ENCODE assay signal across 20 mouse cellular contexts in genomic region chr11:36553286-36553685, GRCm38 (mm10).
DNase-seq lines count a peak whose midpoint lies in the region; ATAC-seq lines count a peak whose summit lies in the region.
"Had no signal": no experiment of that assay in that cellular context is flagged by ENCODE, and none has a peak within 500 bp of the region (broad histone marks: within the 10 kb centered on the region; RNA-seq: fewer than 3 reads in every experiment).

No protein-coding gene starts in this region.

- no peaks in the 10 kb centered on the region for H3K36me3 ChIP-seq in forebrain, embryonic 11.5 days (ENCODE audit: control insufficient read depth, insufficient read depth, low read length)
- H3K36me3 ChIP-seq in forebrain, embryonic 15.5 days = no peaks in the 10 kb centered on the region
- no peaks in the 10 kb centered on the region for H3K36me3 ChIP-seq in midbrain, embryonic 11.5 days (ENCODE audit: control insufficient read depth, insufficient read depth, low read length)
- no peaks in the 10 kb centered on the region for H3K36me3 ChIP-seq in midbrain, embryonic 16.5 days (ENCODE audit: control insufficient read depth, insufficient read depth, low read length)
- H3K36me3 ChIP-seq in midbrain, embryonic 12.5 days = no peaks in the 10 kb centered on the region
- H3K36me3 ChIP-seq in embryonic facial prominence, embryonic 10.5 days (replicated peaks) = no peaks in the 10 kb centered on the region
- no peaks in the 10 kb centered on the region for H3K36me3 ChIP-seq in kidney, embryonic 14.5 days (ENCODE audit: control insufficient read depth, insufficient read depth, low read length)
- H3K36me3 ChIP-seq: embryonic facial prominence, embryonic 13.5 days; limb, embryonic 12.5 days; neural tube, embryonic 12.5 days had no signal

- peak overlapping the region; percentile 28; the same call in 1 of the 2 replicates for H3K27ac ChIP-seq in forebrain, embryonic 11.5 days (ENCODE audit: low read depth, low read length)
- H3K27ac ChIP-seq in forebrain, embryonic 15.5 days (replicated peaks) = no peak overlapping the region
- no peak overlapping the region for H3K27ac ChIP-seq in midbrain, embryonic 11.5 days (ENCODE audit: low read depth, low read length)
- H3K27ac ChIP-seq in midbrain, embryonic 16.5 days (ENCODE audit: low read length) = no peak overlapping the region
- peak overlapping the region; percentile 35; the same call in 1 of the 2 replicates for H3K27ac ChIP-seq in midbrain, embryonic 12.5 days (replicated peaks)
- no peak overlapping the region for H3K27ac ChIP-seq in embryonic facial prominence, embryonic 10.5 days (replicated peaks)
- no peak overlapping the region for H3K27ac ChIP-seq in kidney, embryonic 14.5 days (ENCODE audit: low read depth, low read length)
- H3K27ac ChIP-seq: embryonic facial prominence, embryonic 13.5 days; limb, embryonic 12.5 days; liver, embryonic 14.5 days; macrophage; neural tube, embryonic 12.5 days had no signal

- ATAC-seq in forebrain, embryonic 11.5 days (replicated peaks; ENCODE audit: low FRiP score) = no peak
- ATAC-seq in forebrain, embryonic 15.5 days (replicated peaks) = no peak
- ATAC-seq in midbrain, embryonic 11.5 days (ENCODE audit: low FRiP score) = no peak
- no peak for ATAC-seq in midbrain, embryonic 16.5 days
- no peak for ATAC-seq in midbrain, embryonic 12.5 days (ENCODE audit: low FRiP score, low read depth)
- no peak for ATAC-seq in activated CD4-positive, CD25-positive, alpha-beta regulatory T cell, adult 4 months
- ATAC-seq in kidney, embryonic 14.5 days (ENCODE audit: low FRiP score, low TSS enrichment) = no peak

- no peak overlapping the region for H3K4me3 ChIP-seq in forebrain, embryonic 11.5 days (ENCODE audit: low read depth, low read length)
- H3K4me3 ChIP-seq in forebrain, embryonic 15.5 days = no peak overlapping the region
- H3K4me3 ChIP-seq in midbrain, embryonic 11.5 days (ENCODE audit: low read depth, low read length) = no peak overlapping the region
- no peak overlapping the region for H3K4me3 ChIP-seq in midbrain, embryonic 16.5 days (ENCODE audit: low read depth, low read length)
- no peak overlapping the region for H3K4me3 ChIP-seq in midbrain, embryonic 12.5 days
- no peak overlapping the region for H3K4me3 ChIP-seq in embryonic facial prominence, embryonic 10.5 days
- H3K4me3 ChIP-seq in kidney, embryonic 14.5 days (ENCODE audit: low read length) = no peak overlapping the region
- H3K4me3 ChIP-seq: embryonic facial prominence, embryonic 13.5 days; limb, embryonic 12.5 days; neural tube, embryonic 12.5 days had no signal

- no peaks in the 10 kb centered on the region for H3K9me3 ChIP-seq in forebrain, embryonic 11.5 days (ENCODE audit: control insufficient read depth, low read length)
- no peaks in the 10 kb centered on the region for H3K9me3 ChIP-seq in forebrain, embryonic 15.5 days
- H3K9me3 ChIP-seq in midbrain, embryonic 11.5 days (ENCODE audit: control insufficient read depth, low read length) = no peaks in the 10 kb centered on the region
- H3K9me3 ChIP-seq in midbrain, embryonic 16.5 days (replicated peaks; ENCODE audit: control insufficient read depth, low read length, poor library complexity, severe bottlenecking) = no peaks in the 10 kb centered on the region
- no peaks in the 10 kb centered on the region for H3K9me3 ChIP-seq in midbrain, embryonic 12.5 days
- no peaks in the 10 kb centered on the region for H3K9me3 ChIP-seq in embryonic facial prominence, embryonic 10.5 days
- no peaks in the 10 kb centered on the region for H3K9me3 ChIP-seq in kidney, embryonic 14.5 days (ENCODE audit: control insufficient read depth, low read length)
- H3K9me3 ChIP-seq: embryonic facial prominence, embryonic 13.5 days; limb, embryonic 12.5 days; neural tube, embryonic 12.5 days had no signal

- H3K9ac ChIP-seq in forebrain, embryonic 11.5 days (ENCODE audit: low read length) = no peak overlapping the region
- no peak overlapping the region for H3K9ac ChIP-seq in forebrain, embryonic 15.5 days (replicated peaks)
- H3K9ac ChIP-seq in midbrain, embryonic 11.5 days (ENCODE audit: low read length) = no peak overlapping the region
- H3K9ac ChIP-seq in midbrain, embryonic 16.5 days (ENCODE audit: low read depth, low read length) = no peak overlapping the region
- H3K9ac ChIP-seq in midbrain, embryonic 12.5 days (replicated peaks) = no peak overlapping the region
- no peak overlapping the region for H3K9ac ChIP-seq in kidney, embryonic 14.5 days (ENCODE audit: low read depth, low read length)
- H3K9ac ChIP-seq: embryonic facial prominence, embryonic 13.5 days; limb, embryonic 12.5 days; liver, embryonic 14.5 days; neural tube, embryonic 12.5 days had no signal

- DNase-seq in forebrain, embryonic 11.5 days (ENCODE audit: low spot score) = no peak
- DNase-seq in midbrain, embryonic 11.5 days (ENCODE audit: low spot score, missing footprints) = peak; percentile 69
- DNase-seq in embryonic facial prominence, embryonic 10.5 days (ENCODE audit: low spot score) = no peak
- DNase-seq: adrenal gland, adult 2 months; cerebellum, postnatal 10 days; gastrocnemius, postnatal 25 days; kidney, adult 11 months; kidney, postnatal 10 days; spleen, adult 18-20 months; thymus, postnatal 36 days had no signal

- no peak overlapping the region for H3K4me2 ChIP-seq in forebrain, embryonic 11.5 days (ENCODE audit: low read depth, low read length, severe bottlenecking)
- H3K4me2 ChIP-seq in forebrain, embryonic 15.5 days (replicated peaks) = no peak overlapping the region
- H3K4me2 ChIP-seq in midbrain, embryonic 11.5 days = no peak overlapping the region
- no peak overlapping the region for H3K4me2 ChIP-seq in midbrain, embryonic 16.5 days (ENCODE audit: low read length)
- no peak overlapping the region for H3K4me2 ChIP-seq in midbrain, embryonic 12.5 days (replicated peaks)
- no peak overlapping the region for H3K4me2 ChIP-seq in kidney, embryonic 14.5 days (replicated peaks; ENCODE audit: low read depth, low read length)
- H3K4me2 ChIP-seq: embryonic facial prominence, embryonic 13.5 days; limb, embryonic 12.5 days; neural tube, embryonic 12.5 days had no signal

- WGBS in forebrain, embryonic 11.5 days = 24% methylated on average over 5 of the region's 5 CpGs
- 14% methylated on average over 5 of the region's 5 CpGs for WGBS in forebrain, embryonic 15.5 days
- WGBS in midbrain, embryonic 11.5 days = 25% methylated on average over 5 of the region's 5 CpGs
- WGBS in midbrain, embryonic 16.5 days = 16% methylated on average over 5 of the region's 5 CpGs
- 28% methylated on average over 5 of the region's 5 CpGs for WGBS in midbrain, embryonic 12.5 days
- 47% methylated on average over 5 of the region's 5 CpGs for WGBS in embryonic facial prominence, embryonic 10.5 days
- WGBS in kidney, embryonic 14.5 days = 60% methylated on average over 5 of the region's 5 CpGs

- no peaks in the 10 kb centered on the region for H3K27me3 ChIP-seq in forebrain, embryonic 11.5 days (ENCODE audit: control insufficient read depth, insufficient read depth, low read length)
- H3K27me3 ChIP-seq in forebrain, embryonic 15.5 days = no peaks in the 10 kb centered on the region
- no peaks in the 10 kb centered on the region for H3K27me3 ChIP-seq in midbrain, embryonic 11.5 days (ENCODE audit: control insufficient read depth, insufficient read depth, low read length)
- H3K27me3 ChIP-seq in midbrain, embryonic 16.5 days (ENCODE audit: control insufficient read depth, insufficient read depth, low read depth, low read length) = no peaks in the 10 kb centered on the region
- no peaks in the 10 kb centered on the region for H3K27me3 ChIP-seq in midbrain, embryonic 12.5 days
- no peaks in the 10 kb centered on the region for H3K27me3 ChIP-seq in embryonic facial prominence, embryonic 10.5 days (replicated peaks; ENCODE audit: low read depth, poor library complexity, severe bottlenecking)
- no peaks in the 10 kb centered on the region for H3K27me3 ChIP-seq in kidney, embryonic 14.5 days (ENCODE audit: control insufficient read depth, insufficient read depth, low read length)
- H3K27me3 ChIP-seq: embryonic facial prominence, embryonic 13.5 days; limb, embryonic 12.5 days; neural tube, embryonic 12.5 days had no signal

- H3K4me1 ChIP-seq in forebrain, embryonic 11.5 days (replicated peaks; ENCODE audit: control insufficient read depth, insufficient read depth, low read length) = peaks cover 12% of the 10 kb centered on the region
- H3K4me1 ChIP-seq in forebrain, embryonic 15.5 days = peaks cover 23% of the 10 kb centered on the region
- H3K4me1 ChIP-seq in midbrain, embryonic 11.5 days (ENCODE audit: control insufficient read depth, insufficient read depth, low read length) = peaks cover 29% of the 10 kb centered on the region
- peaks cover 23% of the 10 kb centered on the region for H3K4me1 ChIP-seq in midbrain, embryonic 16.5 days (ENCODE audit: control insufficient read depth, insufficient read depth, low read length)
- H3K4me1 ChIP-seq in midbrain, embryonic 12.5 days = peaks cover 37% of the 10 kb centered on the region
- peaks cover 21% of the 10 kb centered on the region for H3K4me1 ChIP-seq in embryonic facial prominence, embryonic 10.5 days
- H3K4me1 ChIP-seq in kidney, embryonic 14.5 days (ENCODE audit: control insufficient read depth, insufficient read depth, low read length) = no peaks in the 10 kb centered on the region

Comparison
In these comparisons a context has a peak if more than half of its experiments do, and no peak if none do; other contexts are left out.
1. H3K27ac ChIP-seq: peak in forebrain, embryonic 11.5 days (single experiment) and midbrain, embryonic 12.5 days (single experiment); none in forebrain, embryonic 15.5 days (single experiment), midbrain, embryonic 11.5 days (single experiment), midbrain, embryonic 16.5 days (single experiment), embryonic facial prominence, embryonic 10.5 days (single experiment) and kidney, embryonic 14.5 days (single experiment).